Mouse (Mus musculus): ENCODE measurements around the gene Tmem136.

DNA sequence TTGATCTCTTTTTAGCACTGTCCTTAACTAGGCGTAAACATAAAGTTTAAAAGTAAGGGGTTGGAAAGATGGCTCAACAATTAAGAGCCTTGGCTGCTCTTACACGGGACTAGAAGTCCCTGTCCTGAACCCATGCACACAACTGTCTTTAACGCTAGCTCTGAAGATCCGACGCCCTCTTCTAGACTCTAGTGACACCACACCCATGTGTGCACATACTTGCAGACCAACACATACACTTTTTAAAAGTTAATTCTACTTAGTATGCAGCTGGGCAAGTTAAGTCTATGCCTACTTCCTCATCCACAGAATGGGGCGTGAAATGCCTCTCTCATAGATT is 597 bp upstream of the Tmem136 start:
- TF ChIP-seq CTCF (IDR thresholded peaks at IDR 0.05; ENCODE audit: low read depth, low read length) (no peak), POLR2A (IDR thresholded peaks at IDR 0.05; ENCODE audit: extremely low read depth, insufficient read depth, low read length) (no peak)

Data from liver, adult 2 months (tissue).